Mouse (Mus musculus) kidney, postnatal 25 days (tissue): ENCODE data around the gene Map3k4.
"Not testable (repeated sequence)": the region's sequence is repeated elsewhere in the genome, so short reads cannot be mapped to it uniquely, and the experiment has no call there.

Source experiments
- DNase-seq, 2 experiments: peaks; one replicate each; pipeline ENCODE4 v3.0.0; 2021; ENCODE audit warnings: mixed read lengths in 2 of 2

The Map3k4 gene

DNA sequence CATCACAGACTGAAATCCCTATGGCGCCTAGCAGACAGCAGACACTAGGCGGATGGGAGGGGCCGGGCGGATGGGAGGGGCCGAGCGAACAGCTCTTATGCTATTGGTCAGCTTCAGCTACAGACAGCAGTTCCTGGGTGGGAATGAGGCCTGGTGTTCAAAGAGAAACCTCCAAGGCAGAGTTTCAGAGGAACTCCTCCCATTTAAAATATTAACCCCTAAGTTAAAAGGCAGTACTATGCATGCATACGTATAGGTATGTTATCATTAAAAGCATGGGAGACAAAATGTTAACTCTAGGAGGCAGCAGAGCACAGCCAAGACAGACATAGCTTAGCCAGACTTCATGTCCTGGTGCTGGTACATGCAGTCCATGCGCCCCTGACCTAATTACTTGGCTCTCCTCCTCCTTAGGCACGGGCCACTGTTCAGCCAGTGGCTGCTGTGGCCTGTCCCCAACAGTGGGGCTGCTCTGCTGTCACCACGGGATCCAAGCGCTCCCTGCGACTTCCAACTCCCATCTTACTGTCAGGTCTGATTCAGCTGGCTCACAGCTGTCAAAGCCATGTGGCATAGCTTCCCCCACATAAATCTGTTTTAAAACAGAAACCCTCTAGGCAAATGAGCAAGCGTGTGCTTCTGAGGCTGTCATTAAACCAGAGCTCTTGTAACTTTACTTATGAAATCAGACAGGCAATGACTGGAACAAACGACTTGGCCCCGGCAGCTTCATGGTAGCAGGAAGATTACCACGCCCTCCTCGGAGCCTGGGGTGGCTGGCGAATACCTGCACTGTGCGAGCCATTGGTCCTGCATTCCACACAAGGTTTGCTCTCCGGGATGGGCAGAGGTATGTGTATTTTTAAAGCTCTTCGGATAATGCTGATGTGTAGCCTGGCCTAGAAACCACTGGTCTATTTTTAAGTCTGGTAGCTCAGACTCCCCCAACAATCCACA, 52.3 kb downstream of the Map3k4 start:
- DNase-seq: peak; percentile 52 to 74

DNA sequence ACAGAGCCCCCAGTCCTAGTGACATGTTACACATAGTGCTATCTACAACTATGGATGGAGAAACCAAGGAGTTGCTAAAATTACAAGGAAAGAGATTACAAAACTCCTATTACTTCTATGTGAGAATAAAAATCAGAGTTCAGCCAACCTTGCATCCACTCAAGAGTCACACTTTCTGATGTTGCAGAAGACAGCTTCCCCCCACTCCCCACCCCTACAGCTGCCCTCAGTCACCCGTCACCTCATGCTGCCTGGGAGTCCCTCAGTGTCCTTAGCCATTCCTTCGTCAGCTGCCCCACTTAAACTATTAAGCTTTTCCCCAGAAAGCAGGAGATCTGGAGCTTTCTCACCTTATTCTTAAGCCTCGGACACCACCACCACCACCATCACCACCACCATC, 54.3 kb downstream of the Map3k4 start:
- DNase-seq: no peak

DNA sequence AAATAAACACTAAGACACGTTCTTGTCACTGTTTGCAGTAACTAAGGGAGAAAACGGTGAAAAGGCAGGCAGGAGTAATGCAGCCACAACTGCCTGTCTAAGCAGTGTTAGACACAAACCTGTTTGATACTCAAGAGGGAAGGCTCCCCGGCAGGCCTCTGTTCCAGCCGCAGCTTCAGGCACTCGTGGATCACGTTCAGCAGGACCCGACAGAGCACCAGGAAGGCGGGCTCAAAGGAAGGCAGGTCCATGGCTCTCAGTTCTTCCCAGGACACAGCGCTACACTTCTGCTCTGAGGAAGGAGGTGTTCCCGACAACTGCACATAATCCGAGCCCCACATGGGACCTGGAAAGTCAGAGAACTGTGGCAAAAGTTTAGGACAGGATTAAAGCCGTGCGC, 54.8 kb downstream of the Map3k4 start:
- no peak for DNase-seq

DNA sequence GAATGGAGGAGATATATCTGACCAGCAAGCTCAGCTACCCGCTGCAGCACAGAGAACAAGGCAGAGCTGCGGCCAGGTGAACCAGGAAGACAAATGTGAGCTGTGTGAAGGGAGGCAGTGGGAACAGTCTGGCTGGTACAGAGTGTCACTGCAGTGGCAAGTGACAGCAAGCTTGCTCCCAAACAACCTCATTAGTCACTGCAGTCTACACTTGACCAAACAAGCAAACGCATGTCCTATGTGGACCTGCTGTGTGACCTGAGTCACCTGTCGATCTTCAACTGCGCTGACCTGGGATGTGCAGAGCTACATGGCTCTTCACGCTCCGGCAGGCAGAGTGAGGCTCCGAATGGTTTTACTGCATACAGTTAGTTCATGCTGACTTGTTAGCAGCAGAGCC, 55.7 kb downstream of the Map3k4 start:
- no peak for DNase-seq

DNA sequence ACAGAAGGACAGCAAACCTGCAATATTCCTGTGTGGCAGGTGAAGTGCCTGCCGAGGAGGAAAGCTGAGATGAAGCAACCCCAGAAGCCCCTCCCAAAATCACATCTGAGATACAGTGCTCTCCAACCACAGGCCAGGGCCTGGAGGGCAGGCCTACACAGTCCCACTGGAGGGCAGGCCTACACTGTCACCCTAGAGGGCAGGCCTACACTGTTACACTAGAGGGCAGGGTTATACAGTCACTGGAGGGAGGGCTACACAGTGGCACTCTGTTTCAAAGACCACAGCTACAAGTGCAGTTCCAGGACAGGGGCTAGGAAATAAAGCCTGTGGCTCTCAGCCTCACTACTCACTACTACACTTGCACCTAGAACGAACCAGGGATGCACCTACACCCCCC, 56.7 kb downstream of the Map3k4 start:
- DNase-seq: no peak

DNA sequence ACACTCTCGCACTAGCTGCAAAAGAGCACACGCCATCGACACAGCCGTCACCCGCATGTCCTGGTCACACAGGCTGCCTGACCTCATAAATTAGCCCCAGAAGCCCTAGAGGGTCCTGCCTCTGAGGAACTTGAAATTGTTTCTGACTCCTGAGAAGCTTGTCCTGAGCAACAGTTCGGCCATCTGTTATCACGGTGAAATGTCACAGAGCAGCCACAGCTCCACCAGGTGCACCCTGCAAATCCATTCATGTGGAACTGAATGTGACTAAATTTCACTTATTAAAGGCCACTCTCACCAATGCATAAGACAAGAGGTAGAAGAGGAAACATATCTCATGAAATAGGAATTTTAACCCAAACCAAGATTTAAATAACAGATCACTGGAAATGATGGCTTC, 57.2 kb downstream of the Map3k4 start:
- DNase-seq: no peak

DNA sequence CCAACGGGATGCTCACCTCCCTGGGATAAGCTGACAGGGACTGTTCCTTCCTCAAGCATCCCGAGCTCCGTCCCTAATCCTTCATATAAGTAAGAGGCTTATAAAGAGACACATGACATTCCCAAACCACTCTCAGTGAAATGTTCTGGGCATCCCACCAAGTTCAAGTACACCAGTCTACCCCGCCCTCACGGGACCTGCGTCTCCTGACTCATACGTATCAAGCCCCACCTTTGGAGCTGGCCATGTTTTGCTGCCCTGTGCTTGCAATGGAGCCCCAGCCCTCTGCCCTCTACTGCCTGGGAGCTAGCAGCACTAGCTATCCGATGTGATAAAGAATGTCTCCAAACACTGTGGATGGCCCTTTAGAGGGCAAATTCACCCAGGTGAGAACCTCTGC, 58.6 kb downstream of the Map3k4 start:
- no peak for DNase-seq

DNA sequence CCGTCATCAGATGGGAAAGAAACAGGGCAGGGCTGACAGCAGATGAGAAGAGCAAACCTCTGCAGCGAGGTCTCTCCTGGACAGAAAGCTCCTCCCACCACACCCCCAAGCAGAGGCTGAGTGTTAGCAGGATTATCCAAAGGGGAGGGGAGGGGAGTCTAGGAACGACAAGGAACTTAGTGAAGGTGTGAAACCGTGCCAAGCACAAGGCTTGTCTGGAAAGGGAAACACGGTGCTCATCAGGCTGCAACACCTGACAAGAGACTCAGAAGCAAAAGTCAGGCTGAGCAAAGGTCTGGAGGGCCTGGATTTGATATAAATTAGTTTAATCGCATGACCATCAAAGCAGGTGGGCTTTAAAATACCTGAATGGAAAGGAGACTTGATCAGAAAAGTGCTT, 60.1 kb downstream of the Map3k4 start:
- peak; percentile 27 to 55 for DNase-seq

DNA sequence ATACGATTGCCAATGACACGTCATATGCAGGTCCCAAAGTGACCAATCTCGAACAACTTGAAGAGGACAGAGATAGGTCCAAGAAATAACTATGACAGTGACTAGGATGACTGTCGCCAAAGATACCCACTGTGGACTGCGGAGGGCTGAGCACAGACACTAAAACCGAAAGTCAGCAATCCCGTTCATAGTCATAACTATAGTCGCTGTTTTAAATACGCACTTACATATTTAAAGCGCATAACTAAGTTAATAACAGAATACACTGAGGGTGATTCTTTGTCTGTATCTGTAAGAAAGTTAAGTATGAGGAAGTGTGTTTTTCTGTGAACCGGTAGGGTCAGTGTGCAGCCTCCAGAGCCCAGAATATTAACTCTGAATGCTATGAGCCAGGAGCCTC, 62.5 kb downstream of the Map3k4 start:
- DNase-seq: no peak

DNA sequence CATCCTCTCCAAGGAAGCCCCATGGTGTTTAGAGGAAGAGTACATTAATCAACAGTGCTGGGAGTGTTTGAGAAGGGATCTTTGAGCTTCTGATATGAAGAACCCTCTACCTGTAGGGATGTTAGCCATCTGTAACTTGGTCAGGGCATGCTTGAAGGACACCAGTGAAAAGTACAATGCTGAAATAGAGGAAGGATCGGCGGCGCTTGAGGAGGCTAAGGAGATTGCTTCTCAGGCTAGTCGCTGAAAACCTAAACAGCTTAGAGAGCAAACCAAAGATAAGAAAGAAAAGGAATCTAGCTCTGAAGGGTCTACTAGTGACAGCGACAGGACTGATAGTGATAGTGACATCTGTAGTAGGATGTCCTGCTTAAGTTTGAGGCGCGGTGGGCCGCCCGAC, 68.0 kb downstream of the Map3k4 start:
- DNase-seq: no peak

DNA sequence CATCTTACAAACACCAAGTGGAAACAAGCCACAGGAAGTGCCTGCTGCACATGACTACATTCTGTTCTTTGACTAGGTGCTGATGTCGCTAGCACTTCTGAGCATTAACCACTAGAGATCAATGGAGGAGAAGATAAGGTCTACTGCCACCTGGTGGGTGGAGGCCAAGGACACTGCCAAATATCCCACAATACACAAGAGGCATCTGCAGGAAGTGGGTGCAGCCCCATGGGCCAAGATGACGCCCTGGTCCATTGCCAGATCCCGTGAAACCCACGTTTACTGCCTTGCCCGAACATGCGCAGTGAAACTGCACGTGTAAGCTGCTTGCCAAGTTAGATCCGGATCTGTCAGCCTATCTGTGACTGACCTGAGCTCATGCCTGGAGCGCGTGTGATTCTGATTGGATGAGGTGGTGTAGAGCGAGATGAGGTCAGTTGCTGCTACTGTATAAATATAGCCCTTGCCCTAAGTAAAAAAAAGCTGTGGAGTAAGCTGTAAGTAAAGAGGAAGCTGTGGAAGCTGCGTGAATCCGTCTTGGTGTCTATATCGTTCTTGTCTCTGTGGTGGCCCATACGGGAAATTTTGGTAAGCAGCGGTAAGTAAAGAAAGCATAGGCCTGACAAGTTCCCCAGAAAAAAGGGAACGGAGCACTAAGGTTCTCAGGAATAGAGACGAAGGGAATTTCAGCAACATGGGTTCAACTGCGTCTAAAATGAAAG, 68.7 kb downstream of the Map3k4 start:
- DNase-seq: peak in 1 of 2 experiments; percentile 9

DNA sequence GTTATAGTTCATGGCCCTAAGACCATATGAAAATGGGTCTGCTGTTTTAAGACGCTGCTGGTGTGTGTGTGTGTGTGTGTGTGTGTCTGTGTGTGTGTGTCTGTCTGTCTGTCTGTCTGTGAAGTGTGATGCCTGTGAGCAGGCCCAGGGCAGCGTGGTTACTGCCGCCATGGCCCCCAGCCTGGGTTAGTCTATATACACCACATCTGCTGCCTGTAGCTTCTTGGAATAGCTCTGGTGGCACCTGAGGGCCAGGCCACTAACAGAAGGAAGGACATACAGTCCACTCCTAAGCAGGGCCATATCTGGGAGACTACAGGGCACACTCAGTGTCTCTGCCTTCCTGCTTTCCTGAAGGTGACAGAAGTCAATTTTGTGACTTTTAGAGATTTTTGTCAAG, 77.9 kb downstream of the Map3k4 start:
- no peak for DNase-seq

DNA sequence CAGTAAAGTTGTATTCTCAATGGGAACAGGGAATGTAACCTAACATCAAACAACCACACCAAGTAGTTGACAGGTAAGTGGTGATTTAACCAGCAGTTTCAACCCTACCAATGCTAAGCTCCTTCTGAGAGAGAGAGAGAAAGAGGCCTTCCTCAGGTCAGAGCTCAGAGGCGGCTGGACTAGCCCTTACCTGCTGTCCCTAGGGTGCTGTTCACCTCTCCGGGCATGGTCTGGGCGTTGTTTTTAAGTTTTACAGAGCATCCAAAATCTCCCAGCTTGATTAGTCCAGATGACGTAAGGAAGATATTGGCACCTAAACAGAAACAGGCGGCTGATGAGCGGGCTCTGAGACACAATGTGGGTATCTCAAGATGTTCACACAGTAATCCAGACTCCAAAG, 85.9 kb downstream of the Map3k4 start:
- no peak for DNase-seq

DNA sequence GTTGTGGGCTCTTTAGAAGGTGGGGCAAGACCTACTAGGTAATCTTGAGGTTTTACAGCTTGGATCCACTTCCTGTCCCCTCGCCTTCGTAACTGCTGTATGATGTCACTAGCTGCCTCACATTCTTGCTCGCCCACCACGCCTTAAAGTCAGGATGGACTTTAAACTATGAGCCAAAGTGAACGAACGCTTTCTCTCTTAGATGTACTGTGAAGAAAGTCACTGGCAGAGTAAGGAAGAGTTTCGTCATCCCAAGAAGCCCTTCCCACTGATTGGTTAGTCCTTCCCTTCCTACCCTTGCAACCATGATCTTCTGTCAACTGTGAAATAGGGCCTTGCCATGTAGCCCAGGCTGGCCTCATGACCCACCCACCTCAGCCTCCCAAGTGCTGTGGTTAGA, 87.5 kb downstream of the Map3k4 start:
- no peak for DNase-seq

DNA sequence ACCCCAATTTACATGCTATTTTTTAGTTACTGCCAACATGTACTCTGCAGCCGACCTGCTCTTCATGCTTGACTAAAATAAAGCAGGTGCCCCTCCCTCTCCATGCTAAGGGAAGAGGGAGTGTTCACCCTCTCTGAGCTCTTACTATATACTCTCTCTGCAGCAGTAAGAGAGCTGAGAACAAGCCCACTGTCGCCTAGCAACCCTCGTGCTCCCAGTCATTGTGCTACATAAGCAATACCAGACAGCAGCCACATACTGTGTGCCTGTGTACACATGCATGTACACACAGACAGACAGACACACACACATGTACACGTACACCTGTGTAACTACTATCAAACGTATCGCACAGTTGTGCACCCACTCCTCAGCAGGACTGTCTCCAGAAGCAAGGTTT, 88.4 kb downstream of the Map3k4 start:
- no peak for DNase-seq

DNA sequence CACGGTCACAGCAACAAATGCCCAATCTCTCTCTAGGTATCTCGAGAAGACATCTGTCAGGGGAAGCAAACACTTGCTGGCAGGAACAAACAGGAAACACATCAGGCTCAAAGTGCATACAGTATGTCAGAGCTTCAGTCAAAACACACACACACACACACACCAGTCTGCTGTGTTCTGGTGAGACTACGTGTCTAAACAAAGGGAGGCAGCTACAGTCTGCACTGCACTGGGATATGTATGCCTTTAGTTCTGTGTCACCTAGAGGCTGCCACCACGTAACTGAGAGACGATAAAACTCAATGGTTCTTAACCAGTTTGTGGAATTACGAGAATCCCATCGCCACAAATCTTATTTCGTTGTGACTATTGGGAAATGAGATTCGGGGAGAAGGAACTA, 88.8 kb downstream of the Map3k4 start:
- no peak for DNase-seq

DNA sequence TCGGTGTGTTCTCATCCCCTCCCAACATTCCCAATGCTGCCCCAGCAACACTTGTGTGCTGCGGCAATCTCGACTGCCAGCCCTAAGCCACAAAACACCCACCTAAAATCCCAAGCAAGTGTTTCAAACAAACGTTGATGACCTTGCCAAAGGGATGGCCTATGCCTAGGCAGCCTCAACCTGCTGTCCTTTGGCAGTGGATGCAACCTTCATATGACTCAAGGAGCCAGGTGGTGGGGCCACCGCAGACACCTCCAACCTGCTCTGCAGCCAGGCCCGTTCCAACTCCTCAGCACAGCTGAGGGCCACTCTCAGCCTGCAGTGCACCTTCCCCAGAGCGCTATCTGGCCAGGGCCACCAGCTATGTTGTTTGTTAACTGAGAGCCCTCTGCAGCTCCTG, 90.1 kb downstream of the Map3k4 start:
- DNase-seq: no peak

DNA sequence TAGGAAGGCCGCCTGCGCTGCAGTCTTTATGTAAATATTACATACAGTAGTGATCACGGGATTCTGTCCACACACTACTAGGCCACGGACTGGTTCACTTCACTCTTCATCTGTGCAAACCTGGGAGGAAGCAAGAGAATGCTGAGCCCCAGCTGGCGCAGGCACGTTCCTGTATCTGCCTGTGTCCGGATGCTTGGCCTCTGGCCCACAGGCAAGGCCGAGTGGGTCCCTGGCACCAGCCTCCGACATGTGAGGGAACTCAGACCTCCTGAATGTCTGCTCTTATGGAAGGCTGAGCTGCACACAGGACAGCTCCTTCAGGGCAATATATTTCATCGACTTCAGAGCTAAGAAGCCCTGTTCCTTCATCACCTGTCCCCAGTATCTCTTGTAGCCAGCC, 90.6 kb downstream of the Map3k4 start:
- DNase-seq: no peak

DNA sequence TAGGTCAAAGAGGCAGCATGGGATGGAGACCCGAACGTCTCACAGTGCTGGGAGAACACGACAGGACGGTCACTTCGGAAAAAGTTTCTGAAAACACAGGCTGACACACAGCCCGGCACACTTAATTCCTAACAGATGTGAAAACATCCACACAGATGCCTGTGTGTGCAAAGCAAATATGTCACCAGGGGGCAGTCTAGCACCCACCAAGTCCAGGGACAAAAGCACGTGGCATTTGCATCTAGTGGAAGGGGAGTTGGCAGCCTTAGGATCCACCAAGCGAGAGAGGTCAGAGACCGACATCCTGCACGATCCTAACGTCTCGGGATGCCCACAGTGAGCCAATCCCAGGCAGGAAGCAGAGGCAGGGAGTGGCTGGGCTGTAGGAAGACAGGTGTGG, 92.0 kb downstream of the Map3k4 start:
- peak in 1 of 2 experiments; percentile 50 for DNase-seq

DNA sequence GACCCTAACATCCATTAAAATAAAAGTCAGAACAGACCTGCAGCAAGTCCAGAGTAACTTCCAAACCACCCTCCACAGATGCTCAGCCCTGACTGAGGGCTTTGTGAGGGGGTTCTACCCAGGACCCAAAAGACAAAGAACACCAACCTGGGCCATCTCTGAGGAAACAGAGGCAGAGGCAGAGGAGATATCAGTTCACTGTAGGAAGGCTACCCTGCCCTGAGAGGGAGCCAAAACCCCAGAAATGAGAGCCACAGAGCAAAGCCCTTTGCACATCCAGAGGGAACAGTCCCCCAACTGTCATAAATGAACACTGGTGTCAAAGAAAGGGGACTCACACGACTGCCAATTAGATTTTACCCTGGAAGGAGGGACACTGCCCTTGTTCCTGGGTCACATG, 93.4 kb downstream of the Map3k4 start:
- DNase-seq: no peak

DNA sequence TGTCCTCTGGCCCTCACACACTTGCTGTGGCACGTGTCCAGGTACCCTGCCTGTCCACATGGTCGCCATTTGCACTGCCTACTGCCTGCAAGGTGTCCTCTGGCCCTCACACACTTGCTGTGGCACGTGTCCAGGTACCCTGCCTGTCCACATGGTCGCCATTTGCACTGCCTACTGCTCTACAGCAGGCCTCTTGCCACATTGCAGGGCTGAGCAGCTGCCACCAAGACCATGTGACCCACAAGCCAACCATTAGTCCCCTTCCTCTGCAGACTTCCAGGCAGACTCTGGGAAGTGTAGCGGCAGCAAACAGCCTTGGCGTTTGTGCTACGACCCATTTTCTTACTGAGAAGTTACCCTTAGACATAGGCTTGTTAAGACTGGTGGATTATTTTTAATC, 94.0 kb downstream of the Map3k4 start:
- not testable (repeated sequence) for DNase-seq

DNA sequence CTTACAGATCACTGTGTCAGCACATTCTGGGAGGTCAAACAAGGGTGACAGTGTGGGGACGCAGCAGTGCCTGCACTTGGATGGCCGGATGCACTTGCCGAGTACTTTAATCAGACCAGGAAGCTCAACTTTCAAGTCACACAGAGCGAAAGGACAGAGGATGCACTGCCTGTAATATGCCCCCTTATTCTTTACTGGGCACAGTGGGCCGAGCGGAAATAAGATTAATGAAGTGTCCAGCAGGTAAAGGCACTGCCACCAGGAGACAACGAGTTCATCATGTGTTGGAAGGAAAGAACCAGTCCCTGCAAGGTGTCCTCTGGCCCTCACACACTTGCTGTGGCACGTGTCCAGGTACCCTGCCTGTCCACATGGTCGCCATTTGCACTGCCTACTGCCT, 94.5 kb downstream of the Map3k4 start:
- no peak for DNase-seq

DNA sequence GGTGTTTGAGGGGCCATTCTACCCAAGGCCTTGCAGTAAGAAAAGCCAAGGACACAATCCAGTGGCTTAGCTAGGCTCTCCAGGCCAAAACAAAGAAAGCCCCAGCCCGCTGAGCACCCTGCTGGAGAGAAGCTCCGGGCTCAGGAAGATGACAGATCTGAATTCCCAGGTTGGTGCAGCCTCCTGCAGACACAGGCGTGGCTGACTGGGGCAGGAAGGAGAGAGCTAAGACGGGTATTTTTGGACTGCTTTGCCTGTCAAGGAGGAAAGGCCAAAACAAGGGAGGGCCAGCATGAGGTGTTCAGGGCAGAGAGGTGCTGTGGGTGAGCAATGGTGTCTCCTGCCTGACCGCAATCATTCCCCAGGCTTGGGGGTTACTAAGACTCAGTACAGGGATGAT, 94.9 kb downstream of the Map3k4 start:
- DNase-seq: no peak

DNA sequence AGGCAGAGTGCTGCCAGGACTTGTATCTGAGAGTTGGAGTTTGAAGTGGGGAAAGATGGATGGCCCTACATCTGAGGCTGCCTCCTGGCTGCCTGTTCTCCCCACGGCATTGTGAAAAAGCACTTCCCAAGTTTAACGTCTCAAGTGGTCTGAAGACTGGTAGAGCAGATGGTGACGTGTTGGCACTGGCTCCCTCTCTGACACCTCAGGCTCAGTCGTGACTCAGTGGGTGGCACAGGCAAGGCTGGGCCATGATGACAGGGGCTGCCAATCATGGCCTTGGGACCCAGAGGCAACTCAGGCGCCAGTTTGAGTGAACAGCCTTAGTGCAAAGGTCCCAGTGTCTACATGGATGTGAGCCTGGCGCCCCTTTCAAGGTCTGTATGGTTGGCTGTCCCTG, 96.7 kb downstream of the Map3k4 start:
- no peak for DNase-seq
